Mouse (Mus musculus) pancreas, adult 10 weeks (tissue): Measurements from ENCODE around the gene Pdzd4. TPM values are rescaled to one million over a fixed set of nuclear protein-coding genes. Genes with fewer than 3 reads are reported as not detected.

Experiments used
- polyA plus RNA-seq: library from polyadenylated mRNA; stranded (reverse); fragments of 350-450 nt; fragmentation: Illumina TruSeq; extraction: RNeasy Lipid Tissue Mini Kit (QIAGEN cat#74804); gene quantifications from one replicate; pipeline ENCODE4 v1.2.3, GENCODE M21; 2015; ENCODE audit warnings: low read depth, low replicate concordance; ENCODE audit not compliant: insufficient read depth

Gene Pdzd4
- polyA plus RNA-seq, result 1.7 TPM

GRCm38 (mm10) chrX:73824185-73825151 is at the start of gene Pdzd4:
TSS of gene Pdzd4 (minus strand) at chrX:73824969.

GRCm38 (mm10) chrX:73786364-73787224 is 38.2 kb downstream of the Pdzd4 start, which contains the start of the genes Idh3g and Ssr4:
TSS of gene Idh3g (minus strand) at chrX:73786897.
TSS of gene Ssr4 (plus strand) at chrX:73787028.

GRCm38 (mm10) chrX:73774168-73774760 is 50.5 kb downstream of the Pdzd4 start, which contains the start of gene Srpk3:
TSS of gene Srpk3 (plus strand) at chrX:73774405.

GRCm38 (mm10) chrX:73756334-73757140 is 68.2 kb downstream of the Pdzd4 start, which contains the start of gene Plxnb3:
TSS of gene Plxnb3 (plus strand) at chrX:73757090.

Other genes with a start within 250 kb of the Pdzd4 start
- not detected for gene Dusp9, start 185.6 kb downstream of the Pdzd4 start, polyA plus RNA-seq
- 3.2 TPM for gene Pnck, start 164.9 kb downstream of the Pdzd4 start, polyA plus RNA-seq
- 7.3 TPM for gene Slc6a8, start 151.8 kb downstream of the Pdzd4 start, polyA plus RNA-seq
- 29.2 TPM for gene Bcap31, start 108.8 kb downstream of the Pdzd4 start, polyA plus RNA-seq
- gene Abcd1, start 108.4 kb downstream of the Pdzd4 start, polyA plus RNA-seq, result 6.1 TPM
- gene Plxnb3, start 67.9 kb downstream of the Pdzd4 start, polyA plus RNA-seq, result 0.96 TPM
- gene Srpk3, start 50.6 kb downstream of the Pdzd4 start, polyA plus RNA-seq, result not detected
- 31.6 TPM for gene Idh3g, start 38.1 kb downstream of the Pdzd4 start, polyA plus RNA-seq
- gene Ssr4, start 37.9 kb downstream of the Pdzd4 start, polyA plus RNA-seq, result 212 TPM
- gene Avpr2, start 67.1 kb upstream of the Pdzd4 start, polyA plus RNA-seq, result not detected
- 6.2 TPM for gene L1cam, start 71.1 kb upstream of the Pdzd4 start, polyA plus RNA-seq
- 2.6 TPM for gene Arhgap4, start 96.9 kb upstream of the Pdzd4 start, polyA plus RNA-seq
- gene Naa10, start 97.0 kb upstream of the Pdzd4 start, polyA plus RNA-seq, result 27.9 TPM
- gene Renbp, start 105.9 kb upstream of the Pdzd4 start, polyA plus RNA-seq, result 7.3 TPM
- gene Hcfc1, start 141.4 kb upstream of the Pdzd4 start, polyA plus RNA-seq, result 10.5 TPM
- gene Irak1, start 198.9 kb upstream of the Pdzd4 start, polyA plus RNA-seq, result 37.4 TPM